Mouse (Mus musculus) ES-E14 (cell line): ENCODE results near the gene Adgrl3. TPM values are rescaled to one million over a fixed set of nuclear protein-coding genes. Genes with fewer than 3 reads are reported as not detected.

Experiments
- DNase-seq: peaks from one replicate; pipeline ENCODE4 v3.0.0-alpha.2; 2013; ENCODE audit warnings: low read depth, low spot score
- H3K27ac ChIP-seq: 2 replicates; pipeline ENCODE4 v1.5.1; 2012; ENCODE audit warnings: low read depth, mild to moderate bottlenecking, low read length, moderate library complexity, mixed read lengths; ENCODE audit not compliant: poor library complexity, insufficient read depth, severe bottlenecking
- H3K36me3 ChIP-seq: 2 replicates; pipeline ENCODE4 v1.6.1; 2012; ENCODE audit warnings: mild to moderate bottlenecking, low read length, moderate library complexity, mixed read lengths; ENCODE audit not compliant: control insufficient read depth, poor library complexity, insufficient read depth, severe bottlenecking
- H3K4me1 ChIP-seq, 2 experiments: fragments of 150-350 bp in 1 of 2; sonication (generic) in 1 of 2; 2 replicates each; pipeline ENCODE4 v1.6.1; 2012; ENCODE audit warnings: low read length in 2 of 2, mild to moderate bottlenecking in 1 of 2, mixed read lengths in 1 of 2; ENCODE audit not compliant: control insufficient read depth in 2 of 2, insufficient read depth in 2 of 2, poor library complexity in 1 of 2
- H3K4me3 ChIP-seq, 2 experiments: fragments of 150-350 bp in 1 of 2; sonication (generic) in 1 of 2; 2 replicates each; pipeline ENCODE4 v1.5.1; 2012; ENCODE audit warnings: low read length in 2 of 2, low read depth in 1 of 2, mild to moderate bottlenecking in 1 of 2, mixed read lengths in 1 of 2; ENCODE audit not compliant: insufficient read depth in 1 of 2, poor library complexity in 1 of 2, severe bottlenecking in 1 of 2
- H3K9ac ChIP-seq: 2 replicates; pipeline ENCODE4 v1.6.1; 2012; ENCODE audit warnings: low read depth, mild to moderate bottlenecking, low read length, mixed read lengths; ENCODE audit not compliant: poor library complexity, insufficient read depth, severe bottlenecking
- H3K9me3 ChIP-seq: fragments of 150-350 bp; sonication (generic); 2 replicates; pipeline ENCODE4 v1.6.1; 2012; ENCODE audit warnings: low read depth, mild to moderate bottlenecking, low read length; ENCODE audit not compliant: control insufficient read depth, insufficient read depth
- CHD2 ChIP-seq: IDR thresholded peaks from 2 replicates; pipeline ENCODE4 v1.6.1; 2014; ENCODE audit warnings: mild to moderate bottlenecking, low read depth, low read length, inconsistent platforms
- HCFC1 ChIP-seq: IDR thresholded peaks from 2 replicates; pipeline ENCODE4 v1.6.1; 2012; ENCODE audit warnings: low read length, inconsistent platforms, borderline replicate concordance; ENCODE audit not compliant: insufficient read depth
- MAFK ChIP-seq: IDR thresholded peaks from 2 replicates; pipeline ENCODE4 v1.6.1; 2014; ENCODE audit warnings: mild to moderate bottlenecking, low read depth, low read length, inconsistent platforms; ENCODE audit not compliant: insufficient read depth
- ZC3H11A ChIP-seq: IDR thresholded peaks from 2 replicates; pipeline ENCODE4 v1.6.1; 2012; ENCODE audit warnings: low read depth, mild to moderate bottlenecking, inconsistent platforms, low read length, borderline replicate concordance
- ZNF384 ChIP-seq: IDR thresholded peaks from 2 replicates; pipeline ENCODE4 v1.6.1; 2012; ENCODE audit warnings: low read depth, low read length, inconsistent platforms
- in situ Hi-C, 2 experiments: fragments of 600-800 bp; cut with MboI; formaldehyde crosslinking; loops; one replicate each; pipeline ENCODE4 v1.15.1; 2025; ENCODE audit warnings: low sequenced_read_pairs in 2 of 2, inconsistent platforms in 1 of 2; ENCODE audit not compliant: unreplicated experiment in 2 of 2
- total RNA-seq: library from RNA; depleted of rRNA; stranded (reverse); fragments of 300-350 nt; gene quantifications from 2 replicates; pipeline ENCODE4 v1.2.3, GENCODE M21; 2012

The Adgrl3 gene
- total RNA-seq, 1 experiment, result 5.4 TPM

- Histone ChIP-seq H3K4me1 (no peaks in the 10 kb centered on the region), H3K36me3 (no peaks in the 10 kb centered on the region), H3K9me3 (no peaks in the 10 kb centered on the region), H3K9ac (no peak overlapping the region), H3K27ac (no peak overlapping the region), H3K4me3 (no peak overlapping the region)
- no peak for DNase-seq
- no peak for TF ChIP-seq ZNF384
- TF ChIP-seq CHD2, result no peak
- TF ChIP-seq ZC3H11A, result no peak
- TF ChIP-seq HCFC1, result no peak
- no peak for TF ChIP-seq MAFK
- in situ Hi-C loops, result no loop called here
These were observed 57.1 kb downstream of the Adgrl3 start for GRCm38 (mm10) chr5:81077031-81077430.

GRCm38 (mm10) chr5:81077990-81078389 is 58.1 kb downstream of the Adgrl3 start:
- TF ChIP-seq HCFC1 (no peak), ZNF384 (no peak), MAFK (no peak), ZC3H11A (no peak), CHD2 (no peak)
- H3K27ac ChIP-seq, result no peak overlapping the region
- no peak overlapping the region for H3K4me3 ChIP-seq
- no peaks in the 10 kb centered on the region for H3K4me1 ChIP-seq
- in situ Hi-C loops, result no loop called here
- DNase-seq, result no peak
- no peaks in the 10 kb centered on the region for H3K9me3 ChIP-seq
- no peak overlapping the region for H3K9ac ChIP-seq
- no peaks in the 10 kb centered on the region for H3K36me3 ChIP-seq

GRCm38 (mm10) chr5:81083698-81084360 is 63.9 kb downstream of the Adgrl3 start:
- TF ChIP-seq HCFC1, result no peak
- TF ChIP-seq CHD2, result no peak
- no peak for TF ChIP-seq ZNF384
- no peak for TF ChIP-seq ZC3H11A
- no peak for TF ChIP-seq MAFK
- no peak for DNase-seq
- no peak overlapping the region for H3K27ac ChIP-seq
- H3K9ac ChIP-seq, result no peak overlapping the region
- in situ Hi-C loops, result no loop called here
- H3K36me3 ChIP-seq, result no peaks in the 10 kb centered on the region
- no peak overlapping the region for H3K4me3 ChIP-seq
- H3K9me3 ChIP-seq, result no peaks in the 10 kb centered on the region
- no peaks in the 10 kb centered on the region for H3K4me1 ChIP-seq

GRCm38 (mm10) chr5:81085152-81085551 is 65.2 kb downstream of the Adgrl3 start:
- no peak for TF ChIP-seq HCFC1
- no peak for TF ChIP-seq ZC3H11A
- no peak for TF ChIP-seq MAFK
- TF ChIP-seq ZNF384, result no peak
- TF ChIP-seq CHD2, result no peak
- Histone ChIP-seq H3K4me1 (no peaks in the 10 kb centered on the region), H3K9me3 (no peaks in the 10 kb centered on the region), H3K4me3 (no peak overlapping the region), H3K36me3 (no peaks in the 10 kb centered on the region), H3K27ac (no peak overlapping the region), H3K9ac (no peak overlapping the region)
- DNase-seq, result no peak
- in situ Hi-C loops, result no loop called here

GRCm38 (mm10) chr5:81088667-81089066 is 68.7 kb downstream of the Adgrl3 start:
- TF ChIP-seq MAFK (no peak), ZC3H11A (no peak), CHD2 (no peak), HCFC1 (no peak), ZNF384 (no peak)
- H3K4me3 ChIP-seq, result no peak overlapping the region
- H3K4me1 ChIP-seq, result no peaks in the 10 kb centered on the region
- no peak for DNase-seq
- no peak overlapping the region for H3K27ac ChIP-seq
- in situ Hi-C loops, result no loop called here
- H3K9ac ChIP-seq, result no peak overlapping the region
- no peaks in the 10 kb centered on the region for H3K9me3 ChIP-seq
- H3K36me3 ChIP-seq, result no peaks in the 10 kb centered on the region
